Mouse (Mus musculus) cortical plate, adult 2 months (tissue): ENCODE measurements around the gene Arpp21. TPM values are rescaled to one million over a fixed set of nuclear protein-coding genes. Genes with fewer than 3 reads are reported as not detected.

Experiments
- H3K27ac ChIP-seq: fragments of 200-500 bp; 2 replicates; pipeline ENCODE4 v1.5.1; 2012; ENCODE audit warnings: low read length, control low read depth, inconsistent platforms; ENCODE audit not compliant: insufficient read depth
- H3K4me1 ChIP-seq: fragments of 200-500 bp; 2 replicates; pipeline ENCODE4 v1.6.1; 2011; ENCODE audit warnings: low read length; ENCODE audit not compliant: control insufficient read depth, insufficient read depth
- H3K4me3 ChIP-seq: fragments of 200-500 bp; 2 replicates; pipeline ENCODE4 v1.5.1; 2011; ENCODE audit warnings: mild to moderate bottlenecking, low read length, control low read depth; ENCODE audit not compliant: insufficient read depth
- CTCF ChIP-seq: fragments of 200-500 bp; IDR thresholded peaks from 2 replicates; pipeline ENCODE4 v1.5.1; 2011; ENCODE audit warnings: mild to moderate bottlenecking, control low read depth, low read length; ENCODE audit not compliant: insufficient read depth; ENCODE audit errors: extremely low read depth
- POLR2A ChIP-seq: fragments of 200-500 bp; IDR thresholded peaks from 2 replicates; pipeline ENCODE4 v1.6.1; 2011; ENCODE audit warnings: mild to moderate bottlenecking, low read length, control low read depth; ENCODE audit not compliant: insufficient read depth; ENCODE audit errors: extremely low read depth
- polyA plus RNA-seq: library from polyadenylated mRNA; depleted of rRNA; stranded (reverse); fragments of >200 nt; gene quantifications from 2 replicates; pipeline ENCODE4 v1.2.3, GENCODE M21; 2012; rRNA removed

The Arpp21 gene
- polyA plus RNA-seq = 521 and 601 TPM in 2 replicates

GRCm38 (mm10) chr9:112235696-112236397 is at the start of gene Arpp21:
Gene Arpp21 (minus strand): TSS chr9:112235938.
- Histone ChIP-seq H3K4me3 (peak within 1 kb of the TSS; percentile 85), H3K27ac (peak within 1 kb of the TSS; percentile 99), H3K4me1 (peaks cover 3% of the 10 kb centered on the region; the same call in 1 of the 2 replicates)
- TF ChIP-seq CTCF (no peak), POLR2A (peak; percentile 56; the same call in 1 of the 2 replicates)

- TF ChIP-seq POLR2A (no peak), CTCF (no peak)
- Histone ChIP-seq H3K27ac (no peak overlapping the region), H3K4me1 (no peaks in the 10 kb centered on the region), H3K4me3 (no peak overlapping the region)
These were observed 36.8 kb upstream of the Arpp21 start for GRCm38 (mm10) chr9:112272426-112272969.

GRCm38 (mm10) chr9:112264982-112265641 is 29.4 kb upstream of the Arpp21 start:
- TF ChIP-seq CTCF (no peak), POLR2A (no peak)
- Histone ChIP-seq H3K4me1 (peaks cover 2% of the 10 kb centered on the region), H3K4me3 (no peak overlapping the region), H3K27ac (no peak overlapping the region)

- peaks cover 2% of the 10 kb centered on the region for H3K4me1 ChIP-seq
- no peak for TF ChIP-seq CTCF
- TF ChIP-seq POLR2A = no peak
- no peak overlapping the region for H3K4me3 ChIP-seq
- H3K27ac ChIP-seq = no peak overlapping the region
These were observed 26.5 kb upstream of the Arpp21 start for GRCm38 (mm10) chr9:112261986-112262901.

- Histone ChIP-seq H3K4me1 (peaks cover 2% of the 10 kb centered on the region), H3K27ac (no peak overlapping the region), H3K4me3 (no peak overlapping the region)
- TF ChIP-seq CTCF (no peak), POLR2A (no peak)
These were observed 25.8 kb upstream of the Arpp21 start for GRCm38 (mm10) chr9:112261556-112261955.

GRCm38 (mm10) chr9:112260696-112261095 is 25.0 kb upstream of the Arpp21 start:
- H3K4me1 ChIP-seq = peaks cover 2% of the 10 kb centered on the region

GRCm38 (mm10) chr9:112258560-112258959 is 22.8 kb upstream of the Arpp21 start:
- Histone ChIP-seq H3K4me3 (no peak overlapping the region), H3K27ac (no peak overlapping the region), H3K4me1 (peaks cover 2% of the 10 kb centered on the region)
- TF ChIP-seq CTCF (no peak), POLR2A (no peak)

More at GRCm38 (mm10) chr9:112260696-112261095, 25.0 kb upstream of the Arpp21 start:
- H3K4me3 ChIP-seq = no peak overlapping the region
- no peak for TF ChIP-seq POLR2A
- H3K27ac ChIP-seq = no peak overlapping the region

- no peak overlapping the region for H3K27ac ChIP-seq
- no peak overlapping the region for H3K4me3 ChIP-seq
- H3K4me1 ChIP-seq = no peaks in the 10 kb centered on the region
- TF ChIP-seq CTCF = no peak
- no peak for TF ChIP-seq POLR2A
These were observed 20.2 kb upstream of the Arpp21 start for GRCm38 (mm10) chr9:112255971-112256370.

- no peaks in the 10 kb centered on the region for H3K4me1 ChIP-seq
- no peak for TF ChIP-seq CTCF
- TF ChIP-seq POLR2A = no peak
- H3K27ac ChIP-seq = no peak overlapping the region
- H3K4me3 ChIP-seq = no peak overlapping the region
These were observed 18.0 kb upstream of the Arpp21 start for GRCm38 (mm10) chr9:112253730-112254129.

GRCm38 (mm10) chr9:112251857-112252256 is 16.1 kb upstream of the Arpp21 start:
- TF ChIP-seq CTCF = no peak
- no peak for TF ChIP-seq POLR2A
- no peak overlapping the region for H3K27ac ChIP-seq
- no peak overlapping the region for H3K4me3 ChIP-seq
- no peaks in the 10 kb centered on the region for H3K4me1 ChIP-seq
